Mouse (Mus musculus) heart, embryonic 14.5 days (tissue): ENCODE results near the gene Efcab14. TPM values are rescaled to one million over a fixed set of nuclear protein-coding genes. Genes with fewer than 3 reads are reported as not detected.

ENCODE experiments used
- ATAC-seq: fragments of 200-750 bp; cut with Nextera tagmentation; 2 replicates; pipeline ENCODE4 v1.8.0; 2017; ENCODE audit warnings: low read depth, moderate TSS enrichment; ENCODE audit not compliant: insufficient number of reproducible peaks, insufficient read depth, low FRiP score
- H3K27ac ChIP-seq, 2 experiments: fragments of 200-500 bp in 1 of 2; fragments of 300-500 bp in 1 of 2; sonication (generic) in 1 of 2; replicated peaks in 1 of 2; 2 replicates each; pipeline ENCODE4 v1.5.1; 2012 to 2014; ENCODE audit warnings: low read depth in 2 of 2, low read length in 2 of 2, control low read depth in 1 of 2, mild to moderate bottlenecking in 1 of 2, mixed read lengths in 1 of 2; ENCODE audit not compliant: control insufficient read depth in 1 of 2, insufficient read depth in 1 of 2
- H3K27me3 ChIP-seq: fragments of 300-500 bp; sonication (generic); 2 replicates; pipeline ENCODE4 v1.6.1; 2014; ENCODE audit warnings: mild to moderate bottlenecking, low read length, control low read depth; ENCODE audit not compliant: control insufficient read depth, insufficient read depth
- H3K36me3 ChIP-seq: fragments of 300-500 bp; sonication (generic); 2 replicates; pipeline ENCODE4 v1.6.1; 2014; ENCODE audit warnings: mild to moderate bottlenecking, control low read depth, low read length, mixed read lengths; ENCODE audit not compliant: control insufficient read depth, insufficient read depth
- H3K4me1 ChIP-seq, 2 experiments: fragments of 200-500 bp in 1 of 2; fragments of 300-500 bp in 1 of 2; sonication (generic) in 1 of 2; 2 replicates each; pipeline ENCODE4 v1.6.1; 2012 to 2014; ENCODE audit warnings: low read length in 2 of 2, control low read depth in 1 of 2, mixed read lengths in 1 of 2; ENCODE audit not compliant: control insufficient read depth in 2 of 2, insufficient read depth in 2 of 2
- H3K4me2 ChIP-seq: fragments of 300-500 bp; sonication (generic); 2 replicates; pipeline ENCODE4 v1.6.1; 2014; ENCODE audit warnings: mild to moderate bottlenecking, low read length
- H3K4me3 ChIP-seq, 2 experiments: fragments of 200-500 bp in 1 of 2; fragments of 300-500 bp in 1 of 2; sonication (generic) in 1 of 2; 2 replicates each; pipeline ENCODE4 v1.5.1; 2012 to 2014; ENCODE audit warnings: low read length in 2 of 2, mild to moderate bottlenecking in 2 of 2, control low read depth in 1 of 2, low read depth in 1 of 2, moderate library complexity in 1 of 2; ENCODE audit not compliant: control insufficient read depth in 1 of 2, insufficient read depth in 1 of 2
- H3K9ac ChIP-seq: fragments of 300-500 bp; sonication (generic); 2 replicates; pipeline ENCODE4 v1.6.1; 2014; ENCODE audit warnings: mild to moderate bottlenecking, low read length
- H3K9me3 ChIP-seq: fragments of 300-500 bp; sonication (generic); 2 replicates; pipeline ENCODE4 v1.6.1; 2016; ENCODE audit warnings: low read length, control low read depth; ENCODE audit not compliant: control insufficient read depth
- whole genome bisulfite sequencing: fragments of 180-500 bp; shearing (Covaris S2); extraction: QIAGEN DNeasy Blood & Tissue Kit; methylation state at CpG from one replicate; pipeline ENCODE4 v1.1.7; 2014; 5-methylcytosine and 5-hydroxymethylcytosine counted together
- polyA plus RNA-seq: library from polyadenylated mRNA; unstranded; fragments of >200 nt; fragmentation: Nextera tagmentation; extraction: Ambion mirVana; gene quantifications from 2 replicates; pipeline ENCODE4 v1.2.1, GENCODE M21; 2014

Gene Efcab14
- polyA plus RNA-seq, 1 experiment from 2014 or later = 32.7 TPM

- Histone ChIP-seq H3K4me1 (no peaks in the 10 kb centered on the region), H3K4me2 (no peak overlapping the region), H3K27ac (no peak overlapping the region), H3K27me3 (no peaks in the 10 kb centered on the region), H3K9me3 (no peaks in the 10 kb centered on the region), H3K9ac (no peak overlapping the region), H3K4me3 (no peak overlapping the region), H3K36me3 (no peaks in the 10 kb centered on the region)
- 50% methylated on average over 3 of the region's 3 CpGs for WGBS
- no peak for ATAC-seq
Measured at GRCm38 (mm10) chr4:115732223-115732818, 5.2 kb upstream of the Efcab14 start.

- H3K36me3 ChIP-seq = no peaks in the 10 kb centered on the region
- no peaks in the 10 kb centered on the region for H3K9me3 ChIP-seq
- no peak overlapping the region for H3K4me2 ChIP-seq
- H3K27me3 ChIP-seq = no peaks in the 10 kb centered on the region
- no peak overlapping the region for H3K27ac ChIP-seq
- H3K4me3 ChIP-seq = no peak overlapping the region
- H3K9ac ChIP-seq = no peak overlapping the region
- no peak for ATAC-seq
- WGBS = 64% methylated on average over 5 of the region's 5 CpGs
- peaks cover 5% of the 10 kb centered on the region in 2 experiments for H3K4me1 ChIP-seq
Measured at GRCm38 (mm10) chr4:115733746-115734145, 3.8 kb upstream of the Efcab14 start.

DNA sequence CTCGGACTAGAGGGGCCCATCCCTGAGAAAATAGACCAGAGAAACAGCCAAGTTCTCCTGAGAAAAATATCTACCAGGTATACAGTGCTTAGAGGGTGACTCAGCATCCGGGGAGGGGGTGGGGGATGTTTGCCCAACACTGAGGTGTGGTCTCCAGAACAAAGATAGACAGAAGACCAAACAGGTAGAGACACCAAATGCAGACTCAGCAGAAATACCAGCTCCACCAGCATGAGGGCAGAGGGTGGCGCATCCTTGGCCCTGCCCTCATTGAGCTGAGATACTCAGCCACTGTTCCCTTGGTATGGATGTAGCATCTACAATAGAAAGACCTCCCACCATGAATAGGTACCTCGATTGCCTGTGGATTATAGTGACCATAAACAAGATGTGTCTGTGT, 2.7 kb upstream of the Efcab14 start:
- no peak overlapping the region for H3K4me2 ChIP-seq
- no peaks in the 10 kb centered on the region; the same call in 1 of the 2 replicates for H3K36me3 ChIP-seq
- H3K9me3 ChIP-seq = no peaks in the 10 kb centered on the region
- H3K9ac ChIP-seq = no peak overlapping the region
- H3K27me3 ChIP-seq = no peaks in the 10 kb centered on the region
- no peak overlapping the region for H3K4me3 ChIP-seq
- H3K27ac ChIP-seq = no peak overlapping the region
- H3K4me1 ChIP-seq = peaks cover 6 to 11% of the 10 kb centered on the region in 2 experiments
- 53% methylated on average over 4 of the region's 4 CpGs for WGBS
- ATAC-seq = no peak

DNA sequence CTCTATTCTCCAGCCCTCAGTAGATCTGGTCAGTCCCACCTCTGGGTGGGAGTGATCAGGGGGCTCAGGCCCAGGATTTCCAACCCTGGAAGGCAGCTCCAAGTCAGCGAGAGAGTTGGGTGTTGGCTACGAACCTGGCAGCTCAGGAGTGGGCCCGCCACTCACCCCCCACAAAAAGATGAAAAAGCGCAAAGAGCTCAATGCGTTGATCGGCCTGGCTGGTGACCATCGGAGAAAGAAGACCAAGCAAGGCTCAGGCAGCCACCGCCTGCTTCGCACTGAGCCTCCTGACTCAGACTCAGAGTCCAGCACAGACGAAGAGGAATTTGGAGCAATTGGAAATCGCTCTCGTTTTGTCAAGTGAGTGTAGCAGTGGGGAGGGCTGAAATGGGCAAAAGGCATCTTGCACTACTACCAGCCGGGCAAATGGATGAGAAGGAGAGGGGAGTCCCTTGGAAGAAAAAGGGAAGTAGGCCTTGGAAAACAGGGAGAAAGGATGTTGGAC, 989 bp downstream of the Efcab14 start:
- H3K4me2 ChIP-seq = peak overlapping the region; percentile 64
- H3K27me3 ChIP-seq = no peaks in the 10 kb centered on the region
- peaks cover 28% of the 10 kb centered on the region for H3K36me3 ChIP-seq
- H3K9ac ChIP-seq = peak overlapping the region; percentile 82
- no peaks in the 10 kb centered on the region for H3K9me3 ChIP-seq
- peaks cover 6 to 11% of the 10 kb centered on the region in 2 experiments for H3K4me1 ChIP-seq
- ATAC-seq = no peak
- peak overlapping the region; percentile 68 to 69 for H3K4me3 ChIP-seq
- WGBS = 36% methylated on average over 13 of the region's 13 CpGs
- H3K27ac ChIP-seq = no peak overlapping the region

- Histone ChIP-seq H3K27me3 (no peaks in the 10 kb centered on the region), H3K4me2 (no peak overlapping the region), H3K36me3 (peaks cover 45% of the 10 kb centered on the region), H3K27ac (no peak overlapping the region), H3K4me1 (peaks cover 6 to 11% of the 10 kb centered on the region in 2 experiments), H3K4me3 (no peak overlapping the region), H3K9ac (no peak overlapping the region), H3K9me3 (no peaks in the 10 kb centered on the region)
- no peak for ATAC-seq
Measured at GRCm38 (mm10) chr4:115742658-115743057, 5.1 kb downstream of the Efcab14 start.

DNA sequence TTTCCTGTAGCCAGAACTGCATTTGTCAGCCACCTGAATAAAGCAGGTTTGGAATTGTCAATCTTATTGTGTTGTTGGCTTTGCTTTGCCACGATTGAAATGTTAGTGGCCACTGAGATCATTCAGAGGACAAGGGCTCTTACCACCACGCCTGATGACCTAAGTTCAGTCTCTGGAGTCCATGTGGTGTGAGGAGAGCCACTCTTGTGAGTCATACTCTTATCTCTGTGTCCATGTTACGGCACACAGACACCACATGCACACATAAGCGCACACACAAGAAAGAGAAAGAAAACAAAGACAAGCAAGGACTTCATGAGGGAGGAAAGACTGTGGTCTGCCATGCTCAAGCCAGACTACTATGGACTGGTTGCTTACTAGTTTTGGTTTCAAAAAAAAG, 5.6 kb downstream of the Efcab14 start:
- peaks cover 49% of the 10 kb centered on the region for H3K36me3 ChIP-seq
- no peak overlapping the region for H3K9ac ChIP-seq
- no peak overlapping the region for H3K4me3 ChIP-seq
- 46% methylated on average over 4 of the region's 4 CpGs for WGBS
- no peaks in the 10 kb centered on the region for H3K27me3 ChIP-seq
- H3K4me2 ChIP-seq = no peak overlapping the region
- H3K4me1 ChIP-seq = peaks cover 6 to 11% of the 10 kb centered on the region in 2 experiments
- H3K27ac ChIP-seq = no peak overlapping the region
- no peaks in the 10 kb centered on the region for H3K9me3 ChIP-seq
- ATAC-seq = no peak

DNA sequence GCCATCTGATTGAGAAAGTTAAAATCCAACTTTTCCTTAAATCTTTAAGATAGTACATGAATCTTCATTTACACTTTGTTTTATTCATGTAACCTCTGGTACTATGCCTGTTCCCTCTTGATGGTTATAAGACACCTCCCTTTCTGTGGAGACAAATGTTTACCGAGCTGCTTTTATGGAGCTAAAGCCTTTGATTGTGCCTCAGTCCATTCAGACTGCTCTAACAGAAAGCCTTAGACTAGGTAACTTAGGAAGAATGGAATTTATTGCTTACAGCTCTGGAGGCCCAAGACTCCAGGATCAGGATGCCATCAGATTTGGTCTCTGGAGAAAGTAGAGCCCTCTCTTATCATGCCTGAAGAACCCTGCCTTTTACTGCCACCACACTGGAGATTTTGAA, 10.6 kb downstream of the Efcab14 start:
- no peak overlapping the region for H3K9ac ChIP-seq
- 83% methylated on average over 1 of the region's 1 CpGs for WGBS
- H3K4me3 ChIP-seq = no peak overlapping the region
- H3K27ac ChIP-seq = no peak overlapping the region
- peaks cover 50% of the 10 kb centered on the region for H3K36me3 ChIP-seq
- no peaks in the 10 kb centered on the region for H3K4me1 ChIP-seq
- no peaks in the 10 kb centered on the region for H3K27me3 ChIP-seq
- H3K4me2 ChIP-seq = no peak overlapping the region
- H3K9me3 ChIP-seq = no peaks in the 10 kb centered on the region
- ATAC-seq = no peak

- 48% methylated on average over 1 of the region's 1 CpGs for WGBS
- no peak overlapping the region for H3K4me2 ChIP-seq
- H3K4me3 ChIP-seq = no peak overlapping the region
- no peak overlapping the region for H3K27ac ChIP-seq
- no peaks in the 10 kb centered on the region for H3K4me1 ChIP-seq
- H3K9ac ChIP-seq = no peak overlapping the region
- no peaks in the 10 kb centered on the region for H3K27me3 ChIP-seq
- peaks cover 55% of the 10 kb centered on the region for H3K36me3 ChIP-seq
- no peak for ATAC-seq
- no peaks in the 10 kb centered on the region for H3K9me3 ChIP-seq
Measured at GRCm38 (mm10) chr4:115749336-115749735, 11.8 kb downstream of the Efcab14 start.
